Mouse (Mus musculus) retina, postnatal 7 days (tissue): ENCODE results near the gene Dnah10.

Experiments used
- DNase-seq: peaks from one replicate; pipeline ENCODE4 v3.0.0-alpha.2; 2012; ENCODE audit warnings: low read depth, low spot score

Gene Dnah10

DNA sequence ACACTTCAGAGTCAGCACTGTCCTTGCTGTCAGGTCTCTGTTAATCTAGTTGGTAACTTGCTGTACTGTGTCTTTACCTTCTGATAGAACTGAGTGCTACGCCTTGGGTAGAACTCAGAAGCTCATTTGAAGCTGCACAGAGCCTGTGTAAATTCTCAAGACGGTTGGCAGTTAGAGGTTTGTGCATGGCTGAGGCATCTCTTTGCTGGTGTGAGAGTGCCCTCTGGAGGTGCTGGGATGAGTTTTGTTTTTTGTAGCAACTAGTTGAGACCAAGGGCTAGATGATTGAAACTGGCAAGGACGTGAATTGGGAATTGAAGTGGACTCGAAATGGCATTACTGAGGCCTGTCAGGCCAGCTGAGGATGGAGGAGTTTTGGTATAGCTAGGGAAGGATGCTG lies 144.1 kb downstream of the Dnah10 start:
- peak; percentile 59 for DNase-seq

DNA sequence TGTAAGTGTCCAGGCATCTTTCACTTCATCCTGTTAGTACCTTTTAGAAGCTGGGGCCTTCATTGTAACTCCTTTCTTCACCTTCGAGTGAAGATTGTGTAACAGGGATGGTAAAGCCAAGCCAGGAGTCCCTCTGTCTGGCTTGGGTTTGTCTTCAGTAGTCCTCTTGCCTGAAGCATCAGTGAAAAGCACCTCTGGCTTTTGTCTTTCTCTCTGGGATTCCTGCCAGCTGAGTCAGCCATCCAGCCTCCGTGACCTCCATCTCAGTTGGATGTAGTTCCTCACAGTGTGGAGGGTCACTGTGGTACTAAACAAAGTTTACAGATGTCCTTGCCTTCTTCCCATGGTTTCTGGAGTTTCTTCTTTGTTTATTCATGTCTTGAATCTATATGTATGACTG lies 147.1 kb downstream of the Dnah10 start:
- no peak for DNase-seq

DNA sequence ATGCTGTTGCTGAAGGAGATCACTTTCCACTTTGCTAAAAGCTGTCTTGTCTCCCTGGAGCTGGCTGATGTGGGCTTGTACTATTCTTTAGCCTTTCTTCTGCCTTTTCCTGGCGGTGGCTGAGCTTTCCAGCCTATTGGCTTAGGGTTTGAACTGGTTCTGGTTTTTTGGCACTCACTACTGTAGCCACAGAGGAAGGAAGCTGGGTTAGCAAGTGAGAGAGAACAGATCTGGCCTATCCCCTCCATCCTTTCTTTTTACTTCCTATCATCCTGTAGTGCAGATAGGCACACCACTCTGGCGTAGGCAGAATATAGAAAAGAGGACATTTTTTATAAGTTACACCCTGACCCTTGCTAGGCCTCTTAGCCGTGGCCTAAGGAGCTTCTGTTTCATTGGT lies 148.2 kb downstream of the Dnah10 start:
- no peak for DNase-seq

DNA sequence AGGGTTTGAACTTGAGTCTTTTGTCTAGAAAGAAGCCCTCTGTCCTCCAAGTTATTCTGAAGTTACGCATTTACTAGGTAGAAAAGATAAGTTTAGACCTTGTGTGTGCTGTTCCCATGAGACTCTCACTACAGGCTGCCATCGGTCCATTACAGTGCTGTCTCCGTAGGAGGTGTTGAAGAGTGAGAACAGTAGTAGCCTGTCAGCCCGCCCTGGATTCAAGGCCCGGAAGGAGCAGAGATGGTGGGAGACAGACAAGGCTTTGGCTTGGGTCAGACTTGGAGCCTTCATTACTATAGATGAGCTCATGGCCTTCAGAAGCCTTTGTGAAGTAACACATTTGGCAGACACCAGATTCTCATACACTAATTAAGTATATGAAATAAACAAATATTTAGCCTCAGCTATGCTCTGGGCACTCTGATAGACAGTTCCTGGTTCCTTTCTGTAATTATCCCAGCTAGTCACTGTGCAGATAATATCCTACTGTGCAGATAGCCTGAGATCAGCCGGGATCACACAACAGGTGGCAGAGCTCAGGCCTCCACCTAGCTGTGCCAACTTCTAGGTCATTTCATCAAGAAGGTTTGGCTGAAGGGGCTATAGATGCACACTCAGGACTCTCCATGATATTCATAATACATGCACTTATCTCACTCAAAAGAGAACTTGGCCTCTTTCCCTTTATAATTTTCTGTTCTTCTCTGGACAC lies 149.2 kb downstream of the Dnah10 start:
- DNase-seq: no peak

DNA sequence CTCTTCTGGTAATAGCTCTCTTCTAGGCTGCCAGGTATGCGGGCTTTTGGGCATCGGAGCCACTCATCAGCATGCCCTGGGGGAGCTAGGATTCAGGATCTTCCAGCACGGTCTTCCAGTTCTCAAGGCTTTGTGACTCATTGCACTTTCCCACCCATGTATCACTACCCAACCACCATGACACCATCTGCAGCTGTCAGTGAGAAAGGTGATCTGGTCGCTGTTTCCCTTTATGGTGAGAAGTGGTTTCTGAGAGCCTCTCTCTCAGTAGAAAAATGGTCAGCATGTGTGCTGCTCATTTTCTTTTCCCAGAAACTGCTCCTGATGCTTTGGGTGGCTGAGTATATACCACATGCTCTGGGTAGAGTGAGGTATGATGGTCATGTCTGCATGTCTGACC lies 154.4 kb downstream of the Dnah10 start:
- no peak for DNase-seq

DNA sequence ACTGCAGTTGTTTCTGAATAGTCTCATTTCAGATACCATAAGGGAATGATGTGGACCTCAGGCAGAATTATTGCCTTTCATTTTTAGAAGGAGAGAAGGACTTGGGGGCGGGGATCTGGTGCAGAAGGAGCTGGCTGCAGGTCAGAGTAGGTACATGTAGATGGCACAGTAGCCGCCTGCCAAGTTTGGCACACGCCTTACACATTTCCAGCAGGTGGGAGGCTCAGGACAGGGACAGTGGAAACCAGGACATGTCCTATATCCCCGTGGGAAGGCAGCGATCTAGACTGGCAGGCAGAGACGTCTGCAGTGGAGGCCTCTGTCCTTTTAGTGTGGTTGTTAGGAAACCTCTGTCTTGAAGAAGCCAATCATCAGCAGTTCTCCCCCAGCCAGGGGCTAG lies 154.9 kb downstream of the Dnah10 start:
- no peak for DNase-seq

DNA sequence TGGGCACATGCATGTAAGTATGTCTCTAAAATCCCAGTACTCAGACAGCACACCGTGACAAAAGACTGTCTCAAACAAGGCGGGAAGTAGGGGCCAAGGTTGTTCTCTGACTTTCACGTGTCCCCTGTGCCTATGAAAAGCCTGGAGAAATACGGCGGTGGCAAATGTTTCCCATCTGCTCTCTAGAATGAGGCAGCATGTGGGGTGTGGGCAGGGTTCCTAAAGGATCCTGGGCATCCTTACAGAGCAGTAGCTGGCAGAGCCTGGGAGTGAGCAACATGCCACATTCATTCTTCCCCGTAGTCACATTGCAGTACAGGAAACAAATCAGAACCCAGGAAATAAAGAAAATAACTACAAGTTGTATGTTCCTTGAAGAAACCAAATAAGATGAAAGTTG lies 159.0 kb downstream of the Dnah10 start:
- DNase-seq: no peak
